Mouse (Mus musculus) layer of hippocampus, adult 2 months (tissue): Measurements from ENCODE around the gene Adam12. TPM values are rescaled to one million over a fixed set of nuclear protein-coding genes. Genes with fewer than 3 reads are reported as not detected.
A peak's percentile ranks its signal among the peaks of the same experiment; 100 is the strongest.

ENCODE experiments used
- DNase-seq, 2 experiments: peaks; one replicate each; pipeline ENCODE4 v3.0.0; 2022; ENCODE audit warnings: low spot score in 2 of 2
- H3K27ac ChIP-seq: fragments of 200-600 bp; 2 replicates; pipeline ENCODE4 v1.8.1; 2022
- H3K4me3 ChIP-seq: fragments of 200-600 bp; 2 replicates; pipeline ENCODE4 v1.8.1; 2022; ENCODE audit warnings: mild to moderate bottlenecking
- CTCF ChIP-seq: fragments of 200-600 bp; conservative IDR thresholded peaks from 2 replicates; pipeline ENCODE4 v1.8.1; 2022; ENCODE audit warnings: antibody characterized with exemption, mild to moderate bottlenecking, moderate library complexity
- total RNA-seq, 2 experiments: library from RNA; stranded (reverse); gene quantifications; 2 replicates each; pipeline ENCODE4 v1.2.3; 2021

Gene Adam12
- total RNA-seq, 2 experiments from 2014 or later = 7.8 to 9.0 TPM

GRCm38 (mm10) chr7:133976388-133977122 is 255.4 kb downstream of the Adam12 start:
- no peak overlapping the region for H3K27ac ChIP-seq
- DNase-seq = no peak
- TF ChIP-seq CTCF = no peak
- no peak overlapping the region for H3K4me3 ChIP-seq

GRCm38 (mm10) chr7:133971086-133971485 is 260.9 kb downstream of the Adam12 start:
- Histone ChIP-seq H3K4me3 (no peak overlapping the region), H3K27ac (no peak overlapping the region)
- no peak for TF ChIP-seq CTCF
- no peak for DNase-seq

GRCm38 (mm10) chr7:133970407-133970806 is 261.5 kb downstream of the Adam12 start:
- no peak for DNase-seq
- Histone ChIP-seq H3K27ac (no peak overlapping the region), H3K4me3 (no peak overlapping the region)
- no peak for TF ChIP-seq CTCF

- Histone ChIP-seq H3K27ac (no peak overlapping the region), H3K4me3 (no peak overlapping the region)
- DNase-seq = no peak
- TF ChIP-seq CTCF = no peak
Measured at GRCm38 (mm10) chr7:133967906-133968305, 264.0 kb downstream of the Adam12 start.

GRCm38 (mm10) chr7:133963501-133963900 is 268.4 kb downstream of the Adam12 start:
- no peak for DNase-seq
- TF ChIP-seq CTCF = no peak
- Histone ChIP-seq H3K27ac (no peak overlapping the region), H3K4me3 (no peak overlapping the region)

- Histone ChIP-seq H3K27ac (no peak overlapping the region), H3K4me3 (no peak overlapping the region)
- TF ChIP-seq CTCF = peak; percentile 84
- peak; percentile 12 to 52 for DNase-seq
Measured at GRCm38 (mm10) chr7:133959200-133959599, 272.7 kb downstream of the Adam12 start.

GRCm38 (mm10) chr7:133957873-133958272 is 274.1 kb downstream of the Adam12 start:
- DNase-seq = no peak
- Histone ChIP-seq H3K4me3 (no peak overlapping the region), H3K27ac (no peak overlapping the region)
- no peak for TF ChIP-seq CTCF

- TF ChIP-seq CTCF = no peak
- H3K4me3 ChIP-seq = no peak overlapping the region
Measured at GRCm38 (mm10) chr7:133954111-133955091, 277.5 kb downstream of the Adam12 start.

GRCm38 (mm10) chr7:133951777-133952545 is 280.0 kb downstream of the Adam12 start:
- Histone ChIP-seq H3K27ac (no peak overlapping the region), H3K4me3 (no peak overlapping the region)
- TF ChIP-seq CTCF = no peak
- no peak for DNase-seq

More at GRCm38 (mm10) chr7:133954111-133955091, 277.5 kb downstream of the Adam12 start:
- H3K27ac ChIP-seq = peak overlapping the region; percentile 46; the same call in 1 of the 2 replicates
- DNase-seq = peak; percentile 21 to 24

GRCm38 (mm10) chr7:133947360-133947759 is 284.6 kb downstream of the Adam12 start:
- Histone ChIP-seq H3K4me3 (no peak overlapping the region), H3K27ac (no peak overlapping the region)
- DNase-seq = no peak
- no peak for TF ChIP-seq CTCF

- no peak for DNase-seq
- TF ChIP-seq CTCF = no peak
- no peak overlapping the region for H3K4me3 ChIP-seq
- no peak overlapping the region for H3K27ac ChIP-seq
Measured at GRCm38 (mm10) chr7:133946757-133947345, 285.1 kb downstream of the Adam12 start.

- no peak overlapping the region for H3K4me3 ChIP-seq
- TF ChIP-seq CTCF = no peak
- DNase-seq = no peak
- H3K27ac ChIP-seq = no peak overlapping the region
Measured at GRCm38 (mm10) chr7:133946113-133946512, 285.8 kb downstream of the Adam12 start.

- no peak for TF ChIP-seq CTCF
- no peak overlapping the region for H3K4me3 ChIP-seq
- no peak overlapping the region for H3K27ac ChIP-seq
- DNase-seq = no peak
Measured at GRCm38 (mm10) chr7:133940405-133940804, 291.5 kb downstream of the Adam12 start.
